Mouse (Mus musculus): Measurements from ENCODE around the gene Adgrv1.
"Not testable (repeated sequence)": the region's sequence is repeated elsewhere in the genome, so short reads cannot be mapped to it uniquely, and the experiment has no call there.

The Adgrv1 gene

GRCm38 (mm10) chr13:81332018-81332417, 300.9 kb downstream of the Adgrv1 start:
- no peak for DNase-seq (ENCODE audit: low read depth)

- no peak for DNase-seq (ENCODE audit: low read depth)
These were observed 303.2 kb downstream of the Adgrv1 start for GRCm38 (mm10) chr13:81329762-81330161.

DNA sequence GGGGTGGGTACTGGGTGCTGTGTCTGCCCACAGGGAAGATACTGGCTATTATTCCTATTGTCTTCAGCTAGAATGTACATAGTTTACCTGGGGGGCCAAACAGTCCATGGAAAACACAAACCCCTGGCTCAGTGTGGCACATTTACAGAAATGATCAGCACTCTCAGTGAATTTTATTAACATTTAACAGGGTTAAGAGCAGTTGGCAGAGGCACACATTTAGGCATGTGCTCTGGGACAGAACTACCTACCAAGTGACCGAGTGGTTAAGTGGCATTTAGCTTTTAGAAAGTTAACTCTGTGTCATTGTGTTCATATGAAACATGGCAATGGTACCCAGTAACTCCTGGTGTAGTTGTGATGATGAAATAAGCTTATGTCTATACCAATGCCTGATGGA, 304.8 kb downstream of the Adgrv1 start:
- DNase-seq (ENCODE audit: low read depth), result no peak

GRCm38 (mm10) chr13:81325606-81326215, 307.2 kb downstream of the Adgrv1 start:
- no peak for DNase-seq (ENCODE audit: low read depth)

GRCm38 (mm10) chr13:81323546-81324316, 309.2 kb downstream of the Adgrv1 start:
- DNase-seq (ENCODE audit: low read depth), result no peak

DNA sequence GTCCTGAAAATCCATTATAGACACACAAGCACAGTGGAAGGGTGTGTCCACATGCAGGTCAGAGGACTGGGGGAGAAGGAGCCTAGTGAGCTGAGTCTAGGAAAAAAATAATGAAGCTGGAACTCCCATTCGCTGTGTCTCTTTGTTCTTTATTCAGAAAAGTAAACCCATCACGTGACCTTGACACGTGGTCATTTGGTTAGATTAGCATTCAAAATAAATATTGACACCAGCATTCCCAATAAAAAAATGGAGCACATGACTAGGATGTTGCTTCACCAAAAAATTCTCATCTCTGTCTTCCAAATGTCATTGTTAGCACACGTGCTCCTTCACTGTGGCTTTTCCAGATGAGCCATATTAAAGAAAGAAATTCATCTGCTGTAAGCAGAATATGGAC, 316.4 kb downstream of the Adgrv1 start:
- DNase-seq (ENCODE audit: low read depth), result no peak

GRCm38 (mm10) chr13:81314306-81315120, 318.4 kb downstream of the Adgrv1 start:
- no peak for DNase-seq (ENCODE audit: low read depth)

DNA sequence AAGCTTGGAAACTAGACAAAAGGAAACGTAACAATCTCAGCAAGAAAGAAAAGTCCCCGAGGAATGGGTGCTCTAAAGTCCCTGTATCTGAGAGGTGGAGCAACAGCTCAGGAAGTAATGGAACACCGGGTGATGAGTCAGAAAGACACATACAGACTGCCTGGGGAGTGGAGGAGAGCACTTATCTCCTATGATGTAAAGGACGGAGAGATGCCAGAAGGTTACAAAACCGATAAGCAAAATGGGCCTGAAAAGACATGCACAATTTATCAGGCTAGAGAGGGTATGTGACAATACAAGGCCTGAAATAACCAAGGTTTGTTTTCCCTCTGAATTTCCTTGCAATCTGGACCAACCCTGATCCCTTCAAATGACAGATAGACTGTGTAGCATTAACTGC, 320.8 kb downstream of the Adgrv1 start:
- no peak for DNase-seq (ENCODE audit: low read depth)

GRCm38 (mm10) chr13:81300851-81301250, 332.1 kb downstream of the Adgrv1 start:
- DNase-seq (ENCODE audit: low read depth), result no peak

- no peak for DNase-seq (ENCODE audit: low read depth)
These were observed 338.8 kb downstream of the Adgrv1 start for GRCm38 (mm10) chr13:81294106-81294505.

DNA sequence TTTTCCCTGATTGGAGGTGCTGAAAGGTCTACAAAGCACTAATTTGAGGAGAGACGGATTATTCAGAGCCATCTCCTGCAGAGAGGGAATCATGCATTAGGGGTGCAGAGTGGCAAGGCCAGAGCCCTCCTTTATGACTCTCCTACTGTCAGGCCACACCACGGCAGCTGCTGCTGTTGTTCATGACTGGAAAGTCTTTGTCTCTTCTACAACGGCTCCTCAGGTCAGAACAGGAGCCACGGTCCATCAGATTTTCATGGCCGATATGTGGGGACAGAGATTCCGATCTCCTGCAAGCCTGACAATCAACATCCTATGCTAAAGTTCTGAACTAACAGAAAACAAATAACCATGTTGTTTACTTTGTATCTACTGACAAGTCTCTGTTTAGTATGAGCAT, 350.8 kb downstream of the Adgrv1 start:
- DNase-seq (ENCODE audit: low read depth), result no peak

DNA sequence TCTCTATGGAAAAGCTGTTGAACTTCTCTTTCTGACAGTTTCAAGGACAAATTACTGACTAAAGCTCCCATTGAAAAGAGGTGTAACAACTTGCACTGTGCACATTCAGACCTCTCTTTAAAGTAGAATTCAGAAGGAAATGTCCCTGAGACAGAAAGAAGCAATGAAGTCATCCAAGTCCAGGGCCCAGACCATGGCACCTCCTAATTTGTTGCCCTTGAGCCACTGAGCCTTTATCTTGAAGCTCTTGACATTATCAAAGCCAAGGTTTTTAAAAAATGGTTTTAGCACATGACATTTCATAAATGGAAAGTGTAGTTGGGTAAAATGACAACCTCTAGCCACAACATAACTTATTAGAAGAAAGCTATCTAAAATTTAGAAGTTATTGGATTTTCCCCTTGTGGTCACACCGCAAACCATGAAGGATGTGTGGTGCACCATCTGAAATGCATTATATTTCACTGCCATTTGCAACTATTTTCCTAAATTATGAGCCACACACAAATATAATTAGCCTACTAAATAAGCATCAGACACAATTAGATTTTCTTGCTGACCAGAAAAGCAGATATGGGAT, 352.2 kb downstream of the Adgrv1 start:
- no peak for DNase-seq (ENCODE audit: low read depth)

- no peak for DNase-seq (ENCODE audit: low read depth)
These were observed 353.6 kb downstream of the Adgrv1 start for GRCm38 (mm10) chr13:81279351-81279736.

DNA sequence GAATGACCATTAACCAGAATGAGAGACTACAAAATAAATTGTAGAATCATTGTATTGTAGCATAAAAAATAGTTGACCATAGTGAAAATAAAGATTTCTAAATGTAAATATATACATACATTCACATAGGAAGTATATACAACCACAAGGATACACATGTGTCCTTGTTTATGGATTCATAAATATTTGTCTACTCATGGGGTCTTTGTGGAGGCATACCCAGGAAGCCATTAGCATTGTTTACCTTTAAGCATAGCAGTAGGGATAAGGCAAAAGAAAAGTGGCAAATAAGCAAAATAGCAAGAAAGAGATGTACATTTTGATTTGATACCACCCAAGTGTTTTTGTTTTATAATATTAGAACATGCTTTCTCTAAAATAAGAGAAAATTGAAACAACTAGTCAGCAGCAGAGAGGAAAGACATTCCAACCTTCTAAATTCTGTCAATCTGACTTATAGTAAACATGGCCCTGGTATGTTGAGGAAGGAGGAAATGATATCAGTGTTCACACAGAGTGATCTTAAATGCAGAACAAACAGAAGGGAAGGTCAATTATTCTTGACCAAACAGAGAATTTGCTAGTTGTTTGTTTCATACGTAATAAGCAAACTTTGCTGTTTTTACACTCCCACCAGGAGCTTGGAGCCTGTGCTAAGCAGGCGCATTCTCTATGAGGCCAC, 354.1 kb downstream of the Adgrv1 start:
- DNase-seq (ENCODE audit: low read depth), result no peak

DNA sequence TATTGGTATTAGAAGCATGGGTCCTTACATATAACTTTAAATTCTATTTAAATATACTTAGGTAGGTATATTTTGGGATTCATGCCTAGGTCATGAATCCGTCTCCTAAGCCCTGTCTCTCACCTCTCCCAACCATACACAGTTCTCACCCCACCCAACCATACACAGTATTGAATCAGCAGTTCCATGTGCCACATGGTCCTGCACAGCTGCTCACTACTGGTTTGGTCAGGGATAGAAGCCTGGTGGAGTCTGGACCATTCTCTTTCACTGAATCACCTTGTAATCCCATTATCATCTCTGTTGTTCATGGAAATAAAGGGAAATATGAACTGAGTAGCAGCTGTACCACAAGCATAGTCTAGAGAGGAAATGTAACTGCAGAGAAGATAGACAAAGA, 359.1 kb downstream of the Adgrv1 start:
- DNase-seq (ENCODE audit: low read depth), result no peak

- no peak for DNase-seq (ENCODE audit: low read depth)
These were observed 362.6 kb downstream of the Adgrv1 start for GRCm38 (mm10) chr13:81270396-81270795.

- no peak for DNase-seq (ENCODE audit: low read depth)
These were observed 363.9 kb downstream of the Adgrv1 start for GRCm38 (mm10) chr13:81269056-81269455.

- not testable (repeated sequence) for DNase-seq (ENCODE audit: low read depth)
These were observed 365.5 kb downstream of the Adgrv1 start for GRCm38 (mm10) chr13:81267489-81267888.

- DNase-seq (ENCODE audit: low read depth), result no peak
These were observed 368.5 kb downstream of the Adgrv1 start for GRCm38 (mm10) chr13:81264465-81264864.

GRCm38 (mm10) chr13:81241181-81241580, 391.8 kb downstream of the Adgrv1 start:
- DNase-seq (ENCODE audit: low read depth), result no peak

DNA sequence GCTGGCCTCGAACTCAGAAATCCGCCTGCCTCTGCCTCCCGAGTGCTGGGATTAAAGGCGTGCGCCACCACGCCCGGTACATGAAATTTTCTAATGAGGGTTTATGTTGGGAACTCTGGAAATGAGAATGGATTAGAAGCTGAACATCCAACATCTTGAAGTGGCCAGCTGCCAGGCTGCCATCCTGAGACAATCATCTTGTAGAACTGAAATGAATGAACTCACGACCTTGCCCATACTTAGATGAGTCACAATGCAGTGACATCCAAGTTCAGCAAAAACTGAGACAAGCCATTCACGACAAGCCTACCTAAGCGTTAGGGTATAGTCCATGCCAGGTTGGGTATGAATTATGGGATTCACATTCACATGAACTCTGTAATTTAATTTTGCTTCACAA, 393.1 kb downstream of the Adgrv1 start:
- DNase-seq (ENCODE audit: low read depth), result no peak

GRCm38 (mm10) chr13:81239427-81239826, 393.5 kb downstream of the Adgrv1 start:
- no peak for DNase-seq (ENCODE audit: low read depth)
